Mouse (Mus musculus) heart, embryonic 16.5 days (tissue): ENCODE measurements around the gene Fer. TPM values are rescaled to one million over a fixed set of nuclear protein-coding genes. Genes with fewer than 3 reads are reported as not detected.
A peak's percentile ranks its signal among the peaks of the same experiment; 100 is the strongest.

ENCODE experiments used
- ATAC-seq: fragments of 200-750 bp; cut with Nextera tagmentation; replicated peaks from 2 replicates; pipeline ENCODE4 v1.8.0; 2017; ENCODE audit warnings: moderate number of reproducible peaks; ENCODE audit not compliant: insufficient read depth, low FRiP score; ENCODE audit errors: extremely low read depth
- H3K27ac ChIP-seq: fragments of 300-500 bp; sonication (generic); 2 replicates; pipeline ENCODE4 v1.5.1; 2014; ENCODE audit warnings: mild to moderate bottlenecking, low read length, control low read depth, moderate library complexity
- H3K27me3 ChIP-seq: fragments of 300-500 bp; sonication (generic); 2 replicates; pipeline ENCODE4 v1.6.1; 2014; ENCODE audit warnings: low read length, mixed read lengths; ENCODE audit not compliant: control insufficient read depth, insufficient read depth
- H3K36me3 ChIP-seq: fragments of 300-500 bp; sonication (generic); 2 replicates; pipeline ENCODE4 v1.6.1; 2014; ENCODE audit not compliant: control insufficient read depth, insufficient read depth
- H3K4me1 ChIP-seq: fragments of 300-500 bp; sonication (generic); 2 replicates; pipeline ENCODE4 v1.6.1; 2014; ENCODE audit warnings: low read length, mixed read lengths; ENCODE audit not compliant: control insufficient read depth, insufficient read depth
- H3K4me2 ChIP-seq: fragments of 300-500 bp; sonication (generic); 2 replicates; pipeline ENCODE4 v1.6.1; 2014; ENCODE audit warnings: low read depth, mild to moderate bottlenecking, control low read depth, low read length
- H3K4me3 ChIP-seq: fragments of 300-500 bp; sonication (generic); 2 replicates; pipeline ENCODE4 v1.5.1; 2014; ENCODE audit warnings: mild to moderate bottlenecking, control low read depth, low read length
- H3K9ac ChIP-seq: fragments of 300-500 bp; sonication (generic); 2 replicates; pipeline ENCODE4 v1.6.1; 2014; ENCODE audit warnings: low read length, control low read depth
- H3K9me3 ChIP-seq: fragments of 300-500 bp; sonication (generic); replicated peaks from 2 replicates; pipeline ENCODE4 v1.6.1; 2016; ENCODE audit warnings: low read length; ENCODE audit not compliant: control insufficient read depth
- WGBS: fragments of 180-500 bp; shearing (Covaris S2); extraction: QIAGEN DNeasy Blood & Tissue Kit; methylation state at CpG from one replicate; pipeline ENCODE4 v1.1.7; 2014; 5-methylcytosine and 5-hydroxymethylcytosine counted together
- polyA plus RNA-seq: library from polyadenylated mRNA; unstranded; fragments of >200 nt; fragmentation: Nextera tagmentation; extraction: Ambion mirVana; gene quantifications from 2 replicates; pipeline ENCODE4 v1.2.1, GENCODE M21; 2015

Gene Fer
- polyA plus RNA-seq, 1 experiment from 2014 or later = 22.8 TPM

GRCm38 (mm10) chr17:64093716-64094115 lies 230.9 kb downstream of the Fer start:
- ATAC-seq = no peak
- WGBS = 86% methylated on average over 2 of the region's 2 CpGs
- Histone ChIP-seq H3K36me3 (no peaks in the 10 kb centered on the region), H3K4me3 (no peak overlapping the region), H3K27ac (no peak overlapping the region), H3K9me3 (no peaks in the 10 kb centered on the region), H3K27me3 (no peaks in the 10 kb centered on the region), H3K9ac (no peak overlapping the region), H3K4me2 (no peak overlapping the region), H3K4me1 (no peaks in the 10 kb centered on the region)

GRCm38 (mm10) chr17:64096811-64097210 lies 233.9 kb downstream of the Fer start:
- Histone ChIP-seq H3K36me3 (no peaks in the 10 kb centered on the region), H3K9me3 (no peaks in the 10 kb centered on the region), H3K9ac (no peak overlapping the region), H3K4me2 (no peak overlapping the region), H3K27me3 (no peaks in the 10 kb centered on the region), H3K27ac (no peak overlapping the region), H3K4me1 (peaks cover 14% of the 10 kb centered on the region), H3K4me3 (no peak overlapping the region)
- WGBS = 88% methylated on average over 3 of the region's 3 CpGs
- ATAC-seq = no peak

- ATAC-seq = no peak
- Histone ChIP-seq H3K4me3 (no peak overlapping the region), H3K27ac (no peak overlapping the region), H3K9ac (no peak overlapping the region), H3K36me3 (no peaks in the 10 kb centered on the region), H3K9me3 (no peaks in the 10 kb centered on the region), H3K4me1 (peaks cover 14% of the 10 kb centered on the region), H3K4me2 (no peak overlapping the region), H3K27me3 (no peaks in the 10 kb centered on the region)
- WGBS = 82% methylated on average over 5 of the region's 5 CpGs
Observed at GRCm38 (mm10) chr17:64097788-64098359, 235.0 kb downstream of the Fer start.

- peak overlapping the region; percentile 7; the same call in 1 of the 2 replicates for H3K4me2 ChIP-seq
- ATAC-seq = peak; percentile 50
- H3K27me3 ChIP-seq = no peaks in the 10 kb centered on the region
- H3K9ac ChIP-seq = no peak overlapping the region
- whole genome bisulfite sequencing = 35% methylated on average over 6 of the region's 6 CpGs
- no peaks in the 10 kb centered on the region for H3K9me3 ChIP-seq
- H3K4me3 ChIP-seq = no peak overlapping the region
- H3K36me3 ChIP-seq = no peaks in the 10 kb centered on the region
- peaks cover 14% of the 10 kb centered on the region for H3K4me1 ChIP-seq
- peak overlapping the region; percentile 84 for H3K27ac ChIP-seq
Observed at GRCm38 (mm10) chr17:64099395-64100171, 236.7 kb downstream of the Fer start.

- H3K9ac ChIP-seq = no peak overlapping the region
- H3K27me3 ChIP-seq = no peaks in the 10 kb centered on the region
- H3K27ac ChIP-seq = peak overlapping the region; percentile 84
- H3K9me3 ChIP-seq = no peaks in the 10 kb centered on the region
- peak; percentile 91 for ATAC-seq
- no peak overlapping the region for H3K4me3 ChIP-seq
- peaks cover 14% of the 10 kb centered on the region for H3K4me1 ChIP-seq
- H3K4me2 ChIP-seq = peak overlapping the region; percentile 7; the same call in 1 of the 2 replicates
- 15% methylated on average over 3 of the region's 3 CpGs for WGBS
- no peaks in the 10 kb centered on the region for H3K36me3 ChIP-seq
Observed at GRCm38 (mm10) chr17:64100172-64100510, 237.3 kb downstream of the Fer start.

GRCm38 (mm10) chr17:64108773-64109172 lies 245.9 kb downstream of the Fer start:
- H3K27ac ChIP-seq = no peak overlapping the region
- H3K36me3 ChIP-seq = no peaks in the 10 kb centered on the region
- WGBS = 85% methylated on average over 5 of the region's 5 CpGs
- H3K9me3 ChIP-seq = no peaks in the 10 kb centered on the region
- ATAC-seq = no peak
- no peak overlapping the region for H3K9ac ChIP-seq
- H3K4me2 ChIP-seq = no peak overlapping the region
- peaks cover 3% of the 10 kb centered on the region; the same call in 1 of the 2 replicates for H3K4me1 ChIP-seq
- H3K4me3 ChIP-seq = no peak overlapping the region
- H3K27me3 ChIP-seq = no peaks in the 10 kb centered on the region

- no peaks in the 10 kb centered on the region for H3K27me3 ChIP-seq
- no peaks in the 10 kb centered on the region for H3K9me3 ChIP-seq
- H3K4me3 ChIP-seq = no peak overlapping the region
- no peaks in the 10 kb centered on the region for H3K36me3 ChIP-seq
- 85% methylated on average over 8 of the region's 8 CpGs for WGBS
- no peak overlapping the region for H3K9ac ChIP-seq
- H3K4me1 ChIP-seq = peaks cover 3% of the 10 kb centered on the region; the same call in 1 of the 2 replicates
- H3K27ac ChIP-seq = no peak overlapping the region
- no peak for ATAC-seq
- H3K4me2 ChIP-seq = no peak overlapping the region
Observed at GRCm38 (mm10) chr17:64109871-64110270, 247.0 kb downstream of the Fer start.

GRCm38 (mm10) chr17:64113625-64114024 lies 250.8 kb downstream of the Fer start:
- no peak for ATAC-seq
- H3K27ac ChIP-seq = no peak overlapping the region
- 89% methylated on average over 5 of the region's 5 CpGs for WGBS

GRCm38 (mm10) chr17:64116762-64117161 lies 253.9 kb downstream of the Fer start:
- Histone ChIP-seq H3K27me3 (no peaks in the 10 kb centered on the region), H3K4me1 (peaks cover 3% of the 10 kb centered on the region; the same call in 1 of the 2 replicates), H3K4me3 (no peak overlapping the region), H3K36me3 (no peaks in the 10 kb centered on the region), H3K27ac (no peak overlapping the region), H3K9ac (no peak overlapping the region), H3K4me2 (no peak overlapping the region), H3K9me3 (no peaks in the 10 kb centered on the region)
- ATAC-seq = no peak
- WGBS = 86% methylated on average over 6 of the region's 6 CpGs

More at GRCm38 (mm10) chr17:64113625-64114024, 250.8 kb downstream of the Fer start:
- Histone ChIP-seq H3K36me3 (no peaks in the 10 kb centered on the region), H3K9me3 (no peaks in the 10 kb centered on the region), H3K9ac (no peak overlapping the region), H3K4me3 (no peak overlapping the region), H3K4me2 (no peak overlapping the region), H3K27me3 (no peaks in the 10 kb centered on the region), H3K4me1 (peaks cover 3% of the 10 kb centered on the region; the same call in 1 of the 2 replicates)
